Mouse (Mus musculus) CH12.LX (cell line): Measurements from ENCODE around the gene Slc9a1. TPM values are rescaled to one million over a fixed set of nuclear protein-coding genes. Genes with fewer than 3 reads are reported as not detected.

ENCODE experiments used
- DNase-seq: peaks from one replicate; pipeline ENCODE4 v3.0.0-alpha.2; 2013; ENCODE audit errors: extremely low read depth
- H3K27ac ChIP-seq: 2 replicates; pipeline ENCODE4 v1.5.1; 2012; ENCODE audit warnings: low read depth, mild to moderate bottlenecking, control low read depth, moderate library complexity; ENCODE audit not compliant: insufficient read depth
- H3K27me3 ChIP-seq: replicated peaks from 2 replicates; pipeline ENCODE3; 2012; ENCODE audit warnings: inconsistent platforms
- H3K36me3 ChIP-seq, 2 experiments: replicated peaks in 1 of 2; 2 replicates each; pipeline versions ENCODE3 to v1.6.1; 2012; ENCODE audit warnings: inconsistent platforms in 1 of 2, low read length in 1 of 2, mild to moderate bottlenecking in 1 of 2, mixed read lengths in 1 of 2, moderate library complexity in 1 of 2; ENCODE audit not compliant: control insufficient read depth in 1 of 2, insufficient read depth in 1 of 2
- H3K4me1 ChIP-seq, 2 experiments: 2 replicates each; pipeline ENCODE4 v1.6.1; 2012; ENCODE audit warnings: inconsistent platforms in 1 of 2, moderate library complexity in 1 of 2; ENCODE audit not compliant: insufficient read depth in 2 of 2, control insufficient read depth in 1 of 2
- H3K4me2 ChIP-seq: 2 replicates; pipeline ENCODE4 v1.6.1; 2012; ENCODE audit warnings: low read depth, mild to moderate bottlenecking, control low read depth; ENCODE audit not compliant: poor library complexity, insufficient read depth, severe bottlenecking
- H3K4me3 ChIP-seq, 3 experiments: fragments of 150-350 bp in 1 of 3; sonication (generic) in 1 of 3; replicated peaks in 1 of 3; 2 replicates each; pipeline versions ENCODE3 to v1.5.1; 2011 to 2012; ENCODE audit warnings: low read depth in 2 of 3, low read length in 2 of 3, mild to moderate bottlenecking in 2 of 3, moderate library complexity in 2 of 3, control low read depth in 1 of 3, improper control_type of control experiment in 1 of 3, inconsistent platforms in 1 of 3, mixed read lengths in 1 of 3; ENCODE audit not compliant: poor library complexity in 1 of 3
- H3K79me2 ChIP-seq: replicated peaks from 2 replicates; pipeline ENCODE4 v1.6.1; 2012; ENCODE audit warnings: mild to moderate bottlenecking, moderate library complexity; ENCODE audit not compliant: control insufficient read depth, poor library complexity, insufficient read depth, severe bottlenecking; ENCODE audit errors: extremely low read depth
- H3K9ac ChIP-seq: 2 replicates; pipeline ENCODE4 v1.6.1; 2012; ENCODE audit warnings: low read depth, mild to moderate bottlenecking, control low read depth, moderate library complexity; ENCODE audit not compliant: insufficient read depth
- H3K9me3 ChIP-seq: replicated peaks from 2 replicates; pipeline ENCODE3; 2012; ENCODE audit warnings: low read length, inconsistent platforms, mixed read lengths
- CHD1 ChIP-seq: IDR thresholded peaks from 2 replicates; pipeline ENCODE4 v1.6.1; 2012; ENCODE audit warnings: low read depth, low read length, improper control_type of control experiment, inconsistent platforms
- CTCF ChIP-seq, 2 experiments: IDR thresholded peaks in 1 of 2; conservative IDR thresholded peaks in 1 of 2; 2 replicates each; pipeline ENCODE4 v1.5.1; 2011 to 2012; ENCODE audit warnings: low read depth in 2 of 2, low read length in 2 of 2, improper control_type of control experiment in 1 of 2, inconsistent platforms in 1 of 2, mild to moderate bottlenecking in 1 of 2, moderate library complexity in 1 of 2
- GABPA ChIP-seq: IDR thresholded peaks from 2 replicates; pipeline ENCODE4 v1.6.1; 2012; ENCODE audit warnings: low read depth, low read length, improper control_type of control experiment, inconsistent platforms; ENCODE audit not compliant: insufficient replicate concordance
- KAT2A ChIP-seq: IDR thresholded peaks from 2 replicates; pipeline ENCODE4 v1.6.1; 2012; ENCODE audit warnings: low read length, improper control_type of control experiment, inconsistent platforms; ENCODE audit not compliant: insufficient replicate concordance
- MXI1 ChIP-seq: IDR thresholded peaks from 2 replicates; pipeline ENCODE4 v1.6.1; 2011; ENCODE audit warnings: mild to moderate bottlenecking, low read depth, low read length, improper control_type of control experiment
- PAX5 ChIP-seq: IDR thresholded peaks from 2 replicates; pipeline ENCODE4 v1.6.1; 2012; ENCODE audit warnings: low read length, inconsistent platforms, mixed read lengths
- RAD21 ChIP-seq: IDR thresholded peaks from 2 replicates; pipeline ENCODE4 v1.6.1; 2011; ENCODE audit warnings: low read depth, mild to moderate bottlenecking, low read length, improper control_type of control experiment, moderate library complexity
- SMC3 ChIP-seq: IDR thresholded peaks from 2 replicates; pipeline ENCODE4 v1.6.1; 2011; ENCODE audit warnings: low read depth, low read length, improper control_type of control experiment
- UBTF ChIP-seq: IDR thresholded peaks from 2 replicates; pipeline ENCODE4 v1.6.1; 2012; ENCODE audit warnings: low read depth, mild to moderate bottlenecking, inconsistent platforms, low read length, improper control_type of control experiment, moderate library complexity
- USF1 ChIP-seq: IDR thresholded peaks from 2 replicates; pipeline ENCODE4 v1.6.1; 2014; ENCODE audit warnings: low read depth, mild to moderate bottlenecking, inconsistent platforms, low read length, improper control_type of control experiment
- ZC3H11A ChIP-seq: IDR thresholded peaks from 2 replicates; pipeline ENCODE4 v1.6.1; 2012; ENCODE audit warnings: low read depth, mild to moderate bottlenecking, inconsistent platforms, low read length, improper control_type of control experiment
- ZNF384 ChIP-seq: IDR thresholded peaks from 2 replicates; pipeline ENCODE4 v1.6.1; 2012; ENCODE audit warnings: low read depth, low read length, improper control_type of control experiment, inconsistent platforms
- dilution Hi-C: fragments of 300-500 bp; cut with MboI; formaldehyde crosslinking; loops from 2 replicates; pipeline ENCODE4 v1.14.3; 2020; ENCODE audit warnings: low sequenced_read_pairs; ENCODE audit not compliant: extremely low pct_unique_long_range_greater_than_20kb, extremely low pct_ligation_motif_present
- in situ Hi-C: fragments of 300-500 bp; cut with MboI; formaldehyde crosslinking; loops from 3 replicates; pipeline ENCODE4 v1.14.3; 2019; ENCODE audit warnings: low sequenced_read_pairs, low pct_ligation_motif_present, low pct_unique_long_range_greater_than_20kb, mixed read lengths
- polyA plus RNA-seq: library from polyadenylated mRNA; unstranded; fragments of >175 nt; gene quantifications from 2 replicates; pipeline ENCODE4 v1.2.1, GENCODE M21; 2012; ENCODE audit warnings: low read depth; ENCODE audit not compliant: insufficient read length
- total RNA-seq, 2 experiments: library from RNA; depleted of rRNA; stranded (reverse); fragments of 300-350 nt in 1 of 2; fragments of >200 nt in 1 of 2; gene quantifications; 2 replicates each; pipeline ENCODE4 v1.2.3; 2012 to 2014

Gene Slc9a1
- total and polyA plus RNA-seq, 3 experiments = 0.66 to 16.7 (median 4.7) TPM

GRCm38 (mm10) chr4:133449726-133450125 lies 80.2 kb downstream of the Slc9a1 start:
- Histone ChIP-seq H3K4me1 (peaks cover 8 to 40% of the 10 kb centered on the region in 2 experiments), H3K4me3 (no peak overlapping the region), H3K36me3 (no peaks in the 10 kb centered on the region)
- in situ Hi-C loops = loop anchor here (5.0 to 10.0 kb wide), 3 partner anchors 37 to 145 kb away; no protein-coding TSS in a partner anchor
- TF ChIP-seq RAD21 (peak; percentile 5), SMC3 (peak; percentile 51), CTCF (conservative IDR thresholded peaks at IDR 0.05 in 1 of 2, IDR thresholded peaks at IDR 0.05 in 1 of 2; ENCODE audit: low read depth in 2 of 2, low read length in 2 of 2) (peak; percentile 54 to 69; a peak in 3 of 4 replicates), GABPA (no peak)
- TF ChIP-seq, all 38 proteins: peak for 3
- Histone ChIP-seq H3K79me2 (no peaks in the 10 kb centered on the region), H3K4me2 (no peak overlapping the region), H3K9ac (no peak overlapping the region), H3K27me3 (peaks cover under 1% of the 10 kb centered on the region), H3K27ac (no peak overlapping the region), H3K9me3 (no peaks in the 10 kb centered on the region)
- dilution Hi-C loops = no loop called here
- peak; percentile 28 for DNase-seq

- H3K4me3 ChIP-seq = no peak overlapping the region
- H3K4me2 ChIP-seq = peak overlapping the region; percentile 39; the same call in 1 of the 2 replicates
- H3K9me3 ChIP-seq = no peaks in the 10 kb centered on the region
- peaks cover 8 to 36% of the 10 kb centered on the region in 2 experiments for H3K4me1 ChIP-seq
- dilution Hi-C loops = no loop called here
- peaks cover 4% of the 10 kb centered on the region for H3K27me3 ChIP-seq
- in situ Hi-C loops = loop anchor here (5.0 kb wide), 2 partner anchors 39 to 104 kb away; no protein-coding TSS in a partner anchor
- H3K36me3 ChIP-seq = no peaks in the 10 kb centered on the region
- DNase-seq = peak; percentile 79
- no peak overlapping the region for H3K9ac ChIP-seq
- TF ChIP-seq UBTF (no peak), CTCF (conservative IDR thresholded peaks at IDR 0.05 in 1 of 2, IDR thresholded peaks at IDR 0.05 in 1 of 2; ENCODE audit: low read depth in 2 of 2, low read length in 2 of 2) (peak; percentile 92 to 94), RAD21 (peak; percentile 86), SMC3 (peak; percentile 81), ZC3H11A (peak; percentile 49)
- TF ChIP-seq, all 38 proteins: peak for 4
- no peak overlapping the region for H3K27ac ChIP-seq
- H3K79me2 ChIP-seq = no peaks in the 10 kb centered on the region
Measured at GRCm38 (mm10) chr4:133451536-133451935, 82.0 kb downstream of the Slc9a1 start.

- in situ Hi-C loops (loop anchor here (5.0 kb wide), 2 partner anchors 40 to 105 kb away; no protein-coding TSS in a partner anchor), dilution Hi-C loops (no loop called here)
- no peak overlapping the region for H3K9ac ChIP-seq
- TF ChIP-seq USF1 (no peak), KAT2A (no peak), MXI1 (no peak), CHD1 (no peak), ZNF384 (no peak), PAX5 (no peak)
- H3K9me3 ChIP-seq = no peaks in the 10 kb centered on the region
- H3K4me1 ChIP-seq = peaks cover 8 to 27% of the 10 kb centered on the region in 2 experiments
- no peaks in the 10 kb centered on the region for H3K36me3 ChIP-seq
- H3K4me2 ChIP-seq = no peak overlapping the region
- no peak overlapping the region for H3K4me3 ChIP-seq
- H3K27ac ChIP-seq = no peak overlapping the region
- H3K27me3 ChIP-seq = peaks cover 4% of the 10 kb centered on the region
- DNase-seq = no peak
- H3K79me2 ChIP-seq = no peaks in the 10 kb centered on the region
Measured at GRCm38 (mm10) chr4:133452433-133452832, 82.9 kb downstream of the Slc9a1 start.
